Mouse (Mus musculus) thymus, postnatal 14 days (tissue): ENCODE data around the gene Pdpk1.
"Not testable (repeated sequence)": the region's sequence is repeated elsewhere in the genome, so short reads cannot be mapped to it uniquely, and the experiment has no call there.

ENCODE experiments used
- DNase-seq: peaks from one replicate; pipeline ENCODE4 v3.0.0; 2021

Gene Pdpk1

GRCm38 (mm10) chr17:24162584-24163175 lies 12.0 kb upstream of the Pdpk1 start:
- DNase-seq: no peak

GRCm38 (mm10) chr17:24161466-24161865 lies 10.7 kb upstream of the Pdpk1 start:
- DNase-seq: no peak

GRCm38 (mm10) chr17:24157526-24157925 lies 6.8 kb upstream of the Pdpk1 start:
- DNase-seq: no peak

- DNase-seq: no peak
Observed at GRCm38 (mm10) chr17:24157121-24157520, 6.4 kb upstream of the Pdpk1 start.

- no peak for DNase-seq
Observed at GRCm38 (mm10) chr17:24156394-24156793, 5.7 kb upstream of the Pdpk1 start.

- no peak for DNase-seq
Observed at GRCm38 (mm10) chr17:24155742-24156141, 5.0 kb upstream of the Pdpk1 start.

- DNase-seq: no peak
Observed at GRCm38 (mm10) chr17:24154463-24154862, 3.7 kb upstream of the Pdpk1 start.

GRCm38 (mm10) chr17:24151890-24152563 lies 1.3 kb upstream of the Pdpk1 start:
- DNase-seq: peak; percentile 90

- no peak for DNase-seq
Observed at GRCm38 (mm10) chr17:24151382-24151781, 658 bp upstream of the Pdpk1 start.

- DNase-seq: no peak
Observed at GRCm38 (mm10) chr17:24149421-24149820, 1.3 kb downstream of the Pdpk1 start.

- DNase-seq: no peak
Observed at GRCm38 (mm10) chr17:24142897-24143296, 7.8 kb downstream of the Pdpk1 start.

GRCm38 (mm10) chr17:24141425-24141920 lies 9.3 kb downstream of the Pdpk1 start:
- DNase-seq: peak; percentile 98

GRCm38 (mm10) chr17:24140845-24141424 lies 9.8 kb downstream of the Pdpk1 start:
- peak; percentile 64 for DNase-seq

- DNase-seq: no peak
Observed at GRCm38 (mm10) chr17:24139968-24140367, 10.8 kb downstream of the Pdpk1 start.

- no peak for DNase-seq
Observed at GRCm38 (mm10) chr17:24139256-24139655, 11.5 kb downstream of the Pdpk1 start.

- peak; percentile 69 for DNase-seq
Observed at GRCm38 (mm10) chr17:24137226-24137880, 13.4 kb downstream of the Pdpk1 start.

GRCm38 (mm10) chr17:24134062-24134461 lies 16.7 kb downstream of the Pdpk1 start:
- DNase-seq: no peak

- DNase-seq: peak; percentile 38
Observed at GRCm38 (mm10) chr17:24132919-24133318, 17.8 kb downstream of the Pdpk1 start.

GRCm38 (mm10) chr17:24131570-24131969 lies 19.2 kb downstream of the Pdpk1 start:
- DNase-seq: no peak

- not testable (repeated sequence) for DNase-seq
Observed at GRCm38 (mm10) chr17:24129246-24129645, 21.5 kb downstream of the Pdpk1 start.

GRCm38 (mm10) chr17:24127592-24127991 lies 23.1 kb downstream of the Pdpk1 start:
- DNase-seq: no peak

GRCm38 (mm10) chr17:24126801-24127200 lies 23.9 kb downstream of the Pdpk1 start:
- no peak for DNase-seq

GRCm38 (mm10) chr17:24119446-24119845 lies 31.3 kb downstream of the Pdpk1 start:
- no peak for DNase-seq

- no peak for DNase-seq
Observed at GRCm38 (mm10) chr17:24113031-24113430, 37.7 kb downstream of the Pdpk1 start.
